Mouse (Mus musculus): ENCODE measurements around the gene Itpr2.

GRCm38 (mm10) chr6:146371511-146371910, 130.5 kb downstream of the Itpr2 start:
- TF ChIP-seq POLR2A (IDR thresholded peaks at IDR 0.05; ENCODE audit: low read depth, low read length) = no peak
- no peak for TF ChIP-seq CTCF (conservative IDR thresholded peaks at IDR 0.05; ENCODE audit: insufficient read depth, insufficient read length, low read depth, low read length)

All from kidney, adult 2 months (tissue).